Mouse (Mus musculus) midbrain, postnatal 0 days (tissue): ENCODE results near the gene Mmgt2. TPM values are rescaled to one million over a fixed set of nuclear protein-coding genes. Genes with fewer than 3 reads are reported as not detected.
A peak's percentile ranks its signal among the peaks of the same experiment; 100 is the strongest.

Experiments used
- ATAC-seq: fragments of 200-750 bp; cut with Nextera tagmentation; 2 replicates; pipeline ENCODE4 v1.8.0; 2017; ENCODE audit warnings: moderate number of reproducible peaks, mild to moderate bottlenecking, moderate TSS enrichment, moderate library complexity; ENCODE audit not compliant: low FRiP score
- DNase-seq: peaks from one replicate; pipeline ENCODE4 v3.0.0-alpha.2; 2015; ENCODE audit warnings: low spot score
- H3K27ac ChIP-seq: fragments of 300-500 bp; sonication (generic); 2 replicates; pipeline ENCODE4 v1.5.1; 2014; ENCODE audit warnings: low read depth, mild to moderate bottlenecking, low read length, mixed read lengths
- H3K27me3 ChIP-seq: fragments of 300-500 bp; sonication (generic); 2 replicates; pipeline ENCODE4 v1.6.1; 2014; ENCODE audit warnings: low read length, control low read depth, mixed read lengths; ENCODE audit not compliant: insufficient read depth
- H3K36me3 ChIP-seq: fragments of 300-500 bp; sonication (generic); 2 replicates; pipeline ENCODE4 v1.6.1; 2014; ENCODE audit warnings: low read length, control low read depth, mixed read lengths; ENCODE audit not compliant: insufficient read depth
- H3K4me1 ChIP-seq: fragments of 300-500 bp; sonication (generic); 2 replicates; pipeline ENCODE4 v1.6.1; 2014; ENCODE audit warnings: mild to moderate bottlenecking, control low read depth, antibody characterized with exemption, low read length, mixed read lengths; ENCODE audit not compliant: insufficient read depth
- H3K4me2 ChIP-seq: fragments of 300-500 bp; sonication (generic); 2 replicates; pipeline ENCODE4 v1.6.1; 2014; ENCODE audit warnings: low read depth, mild to moderate bottlenecking, low read length, mixed read lengths; ENCODE audit not compliant: poor library complexity, severe bottlenecking
- H3K4me3 ChIP-seq: fragments of 300-500 bp; sonication (generic); 2 replicates; pipeline ENCODE4 v1.5.1; 2014; ENCODE audit warnings: low read depth, mild to moderate bottlenecking, low read length, moderate library complexity
- H3K9ac ChIP-seq: fragments of 300-500 bp; sonication (generic); replicated peaks from 2 replicates; pipeline ENCODE4 v1.6.1; 2014; ENCODE audit warnings: mild to moderate bottlenecking, low read length, moderate library complexity, mixed read lengths; ENCODE audit not compliant: poor library complexity, severe bottlenecking
- H3K9me3 ChIP-seq: fragments of 300-500 bp; sonication (generic); 2 replicates; pipeline ENCODE4 v1.6.1; 2016; ENCODE audit warnings: low read length, control low read depth
- CTCF ChIP-seq: IDR thresholded peaks from 2 replicates; pipeline ENCODE4 v1.5.1; 2016; ENCODE audit warnings: antibody characterized with exemption, mild to moderate bottlenecking
- WGBS: fragments of 180-500 bp; shearing (Covaris S2); extraction: QIAGEN DNeasy Blood & Tissue Kit; methylation state at CpG from one replicate; pipeline ENCODE4 v1.1.7; 2014; 5-methylcytosine and 5-hydroxymethylcytosine counted together
- polyA plus RNA-seq: library from polyadenylated mRNA; unstranded; fragments of >200 nt; fragmentation: Nextera tagmentation; extraction: Ambion mirVana; gene quantifications from 2 replicates; pipeline ENCODE4 v1.2.1, GENCODE M21; 2015
- total RNA-seq: library from RNA; depleted of rRNA; stranded (reverse); fragments of >200 nt; gene quantifications from 2 replicates; pipeline ENCODE4 v1.2.3, GENCODE M21; 2014

Mmgt2 gene
- total and polyA plus RNA-seq, 2 experiments from 2014 or later: 22.7 to 58.3 TPM

GRCm38 (mm10) chr11:62643011-62643631 lies 5.3 kb upstream of the Mmgt2 start:
- Histone ChIP-seq H3K27me3 (no peaks in the 10 kb centered on the region), H3K4me1 (peaks cover 26% of the 10 kb centered on the region), H3K9me3 (no peaks in the 10 kb centered on the region), H3K4me3 (no peak overlapping the region), H3K9ac (no peak overlapping the region), H3K27ac (0 out of 2 replicates have a peak overlapping the region, but pooled peaks have one; percentile 32), H3K4me2 (no peak overlapping the region), H3K36me3 (no peaks in the 10 kb centered on the region)
- ATAC-seq (no peak), DNase-seq (peak; percentile 66)
- 56% methylated on average over 8 of the region's 8 CpGs for WGBS
- TF ChIP-seq CTCF: no peak

GRCm38 (mm10) chr11:62643681-62644363 lies 4.6 kb upstream of the Mmgt2 start:
- H3K27me3 ChIP-seq: no peaks in the 10 kb centered on the region
- no peak overlapping the region for H3K4me2 ChIP-seq
- no peak overlapping the region for H3K9ac ChIP-seq
- WGBS: 87% methylated on average over 10 of the region's 10 CpGs
- H3K4me1 ChIP-seq: peaks cover 26% of the 10 kb centered on the region
- no peak overlapping the region for H3K4me3 ChIP-seq
- ATAC-seq (no peak), DNase-seq (no peak)
- H3K36me3 ChIP-seq: no peaks in the 10 kb centered on the region
- no peaks in the 10 kb centered on the region for H3K9me3 ChIP-seq
- TF ChIP-seq CTCF: no peak
- H3K27ac ChIP-seq: no peak overlapping the region

- Histone ChIP-seq H3K4me1 (peaks cover 26% of the 10 kb centered on the region), H3K4me3 (no peak overlapping the region), H3K9me3 (no peaks in the 10 kb centered on the region), H3K27ac (no peak overlapping the region), H3K9ac (no peak overlapping the region), H3K36me3 (no peaks in the 10 kb centered on the region), H3K4me2 (peak overlapping the region; percentile 95; the same call in 1 of the 2 replicates), H3K27me3 (no peaks in the 10 kb centered on the region)
- no peak for TF ChIP-seq CTCF
- no peak for ATAC-seq
- no peak for DNase-seq
- WGBS: 83% methylated on average over 5 of the region's 5 CpGs
These were observed 3.7 kb upstream of the Mmgt2 start for GRCm38 (mm10) chr11:62644602-62645336.

- Histone ChIP-seq H3K9ac (peak overlapping the region; percentile 42; the same call in 1 of the 2 replicates), H3K4me2 (peak overlapping the region; percentile 95), H3K27ac (no peak overlapping the region), H3K27me3 (no peaks in the 10 kb centered on the region), H3K36me3 (no peaks in the 10 kb centered on the region), H3K9me3 (no peaks in the 10 kb centered on the region), H3K4me3 (no peak overlapping the region), H3K4me1 (peaks cover 26% of the 10 kb centered on the region)
- TF ChIP-seq CTCF: no peak
- ATAC-seq: no peak
- no peak for DNase-seq
- 72% methylated on average over 4 of the region's 4 CpGs for WGBS
These were observed 3.2 kb upstream of the Mmgt2 start for GRCm38 (mm10) chr11:62645337-62645675.

- no peaks in the 10 kb centered on the region for H3K36me3 ChIP-seq
- H3K4me1 ChIP-seq: peaks cover 26% of the 10 kb centered on the region
- no peak for TF ChIP-seq CTCF
- H3K9ac ChIP-seq: peak overlapping the region; percentile 42
- ATAC-seq (no peak), DNase-seq (peak; percentile 51)
- no peaks in the 10 kb centered on the region for H3K27me3 ChIP-seq
- H3K4me2 ChIP-seq: peak overlapping the region; percentile 95
- H3K4me3 ChIP-seq: peak overlapping the region; percentile 82
- WGBS: 20% methylated on average over 8 of the region's 8 CpGs
- peak overlapping the region; percentile 32; the same call in 1 of the 2 replicates for H3K27ac ChIP-seq
- no peaks in the 10 kb centered on the region for H3K9me3 ChIP-seq
These were observed 2.6 kb upstream of the Mmgt2 start for GRCm38 (mm10) chr11:62645732-62646494.
